Mouse (Mus musculus) kidney, postnatal 0 days (tissue): ENCODE measurements around the gene Bcap29. TPM values are rescaled to one million over a fixed set of nuclear protein-coding genes. Genes with fewer than 3 reads are reported as not detected.

Experiments
- ATAC-seq: fragments of 200-750 bp; cut with Nextera tagmentation; replicated peaks from 2 replicates; pipeline ENCODE4 v1.8.0; 2017; ENCODE audit warnings: low read depth, moderate number of reproducible peaks, moderate TSS enrichment, moderate library complexity; ENCODE audit not compliant: low FRiP score
- DNase-seq: peaks from one replicate; pipeline ENCODE4 v3.0.0-alpha.2; 2016; ENCODE audit warnings: low spot score
- H3K27ac ChIP-seq: fragments of 300-500 bp; sonication (generic); 2 replicates; pipeline ENCODE4 v1.5.1; 2014; ENCODE audit warnings: mild to moderate bottlenecking
- H3K27me3 ChIP-seq: fragments of 300-500 bp; sonication (generic); 2 replicates; pipeline ENCODE4 v1.6.1; 2014; ENCODE audit warnings: low read length, mixed read lengths; ENCODE audit not compliant: insufficient read depth
- H3K36me3 ChIP-seq: fragments of 300-500 bp; sonication (generic); 2 replicates; pipeline ENCODE4 v1.6.1; 2014; ENCODE audit warnings: low read length, mixed read lengths; ENCODE audit not compliant: insufficient read depth
- H3K4me1 ChIP-seq: fragments of 300-500 bp; sonication (generic); replicated peaks from 2 replicates; pipeline ENCODE4 v1.6.1; 2014; ENCODE audit warnings: antibody characterized with exemption, low read length, mixed read lengths; ENCODE audit not compliant: insufficient read depth
- H3K4me2 ChIP-seq: fragments of 300-500 bp; sonication (generic); 2 replicates; pipeline ENCODE4 v1.6.1; 2014; ENCODE audit warnings: mild to moderate bottlenecking, low read length, moderate library complexity, mixed read lengths
- H3K4me3 ChIP-seq: fragments of 300-500 bp; sonication (generic); replicated peaks from 2 replicates; pipeline ENCODE4 v1.5.1; 2014; ENCODE audit warnings: low read depth, low read length
- H3K9ac ChIP-seq: fragments of 300-500 bp; sonication (generic); 2 replicates; pipeline ENCODE4 v1.6.1; 2014; ENCODE audit warnings: low read depth, low read length
- H3K9me3 ChIP-seq: fragments of 300-500 bp; sonication (generic); replicated peaks from 2 replicates; pipeline ENCODE4 v1.6.1; 2016; ENCODE audit warnings: low read length, inconsistent platforms, mixed read lengths
- CTCF ChIP-seq: IDR thresholded peaks from 2 replicates; pipeline ENCODE4 v1.5.1; 2016; ENCODE audit warnings: antibody characterized with exemption, low read depth, mild to moderate bottlenecking, moderate library complexity
- WGBS: fragments of 180-500 bp; shearing (Covaris S2); extraction: QIAGEN DNeasy Blood & Tissue Kit; methylation state at CpG from one replicate; pipeline ENCODE4 v1.1.7; 2014; 5-methylcytosine and 5-hydroxymethylcytosine counted together
- polyA plus RNA-seq: library from polyadenylated mRNA; unstranded; fragments of >200 nt; fragmentation: Nextera tagmentation; extraction: Ambion mirVana; gene quantifications from 2 replicates; pipeline ENCODE4 v1.2.1, GENCODE M21; 2015

The Bcap29 gene
- polyA plus RNA-seq = 35.3 TPM in 2 replicates

GRCm38 (mm10) chr12:31634343-31635239, at the start of gene Bcap29:
Gene Bcap29, minus strand, starts transcription at chr12:31634658.
- no peaks in the 10 kb centered on the region for H3K9me3 ChIP-seq
- DNase-seq (peak; percentile 76), ATAC-seq (peak; percentile 91)
- H3K36me3 ChIP-seq = 0 out of 2 replicates have a peak, but pooled peaks cover 4% of the 10 kb centered on the region
- no peaks in the 10 kb centered on the region for H3K27me3 ChIP-seq
- peak within 1 kb of the TSS; percentile 65; the same call in 1 of the 2 replicates for H3K27ac ChIP-seq
- 1% methylated on average over 59 of the region's 73 CpGs for WGBS
- no peak for TF ChIP-seq CTCF
- H3K4me3 ChIP-seq = peak within 1 kb of the TSS; percentile 59
- H3K9ac ChIP-seq = peak within 1 kb of the TSS; percentile 79
- no peaks in the 10 kb centered on the region; the same call in 1 of the 2 replicates for H3K4me1 ChIP-seq
- peak within 1 kb of the TSS; percentile 79 for H3K4me2 ChIP-seq

DNA sequence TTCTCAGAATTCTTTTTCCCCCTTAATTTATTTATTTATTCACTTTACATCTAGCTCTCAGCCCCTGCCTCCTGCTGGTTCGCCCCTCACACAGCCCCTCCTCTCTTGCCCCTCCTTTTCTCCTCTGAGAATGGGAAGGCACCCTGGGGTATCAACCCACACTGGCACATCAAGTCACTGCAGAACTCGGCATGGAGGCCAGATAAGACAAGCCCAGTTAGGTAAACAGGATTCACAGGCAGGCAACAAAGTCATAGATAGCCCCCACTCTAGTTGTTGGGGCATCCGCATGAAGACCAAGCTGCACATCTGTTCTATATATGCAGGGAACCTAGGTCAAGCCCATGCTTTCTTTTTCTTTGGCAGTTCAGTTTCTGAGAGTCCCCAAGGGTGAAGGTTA, 32.7 kb upstream of the Bcap29 start:
- TF ChIP-seq CTCF = no peak
- no peak overlapping the region for H3K27ac ChIP-seq
- ATAC-seq = no peak
- no peaks in the 10 kb centered on the region for H3K4me1 ChIP-seq
- no peak overlapping the region for H3K4me3 ChIP-seq
- H3K36me3 ChIP-seq = peaks cover 22% of the 10 kb centered on the region; the same call in 1 of the 2 replicates
- H3K9me3 ChIP-seq = no peaks in the 10 kb centered on the region
- DNase-seq = no peak
- no peaks in the 10 kb centered on the region for H3K27me3 ChIP-seq
- H3K9ac ChIP-seq = no peak overlapping the region
- no peak overlapping the region for H3K4me2 ChIP-seq
- 76% methylated on average over 3 of the region's 3 CpGs for WGBS

DNA sequence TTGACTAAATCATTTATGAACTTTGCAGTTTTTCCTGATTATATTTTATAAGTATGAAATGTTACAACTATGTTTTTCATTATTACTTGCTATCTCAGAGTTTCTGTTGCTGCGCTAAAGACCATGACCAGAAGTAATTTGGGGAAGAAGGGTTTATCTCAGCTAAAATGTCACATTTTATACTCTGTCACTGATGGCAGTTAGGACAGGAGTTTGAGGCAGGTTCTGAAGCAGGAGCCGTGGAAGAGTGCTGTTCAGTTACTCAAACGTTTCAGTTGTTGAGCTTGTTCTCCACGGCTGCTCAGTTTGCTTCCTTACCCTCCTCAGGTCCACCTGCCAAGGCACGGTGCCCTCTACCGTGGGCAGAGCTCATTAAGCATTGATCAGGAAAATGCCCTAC, 31.5 kb upstream of the Bcap29 start:
- ATAC-seq (no peak), DNase-seq (no peak)
- Histone ChIP-seq H3K4me1 (no peaks in the 10 kb centered on the region), H3K27me3 (no peaks in the 10 kb centered on the region), H3K4me2 (no peak overlapping the region), H3K4me3 (no peak overlapping the region), H3K27ac (no peak overlapping the region), H3K36me3 (peaks cover 24% of the 10 kb centered on the region; the same call in 1 of the 2 replicates), H3K9ac (no peak overlapping the region), H3K9me3 (no peaks in the 10 kb centered on the region)
- TF ChIP-seq CTCF = no peak
- 71% methylated on average over 6 of the region's 6 CpGs for WGBS

DNA sequence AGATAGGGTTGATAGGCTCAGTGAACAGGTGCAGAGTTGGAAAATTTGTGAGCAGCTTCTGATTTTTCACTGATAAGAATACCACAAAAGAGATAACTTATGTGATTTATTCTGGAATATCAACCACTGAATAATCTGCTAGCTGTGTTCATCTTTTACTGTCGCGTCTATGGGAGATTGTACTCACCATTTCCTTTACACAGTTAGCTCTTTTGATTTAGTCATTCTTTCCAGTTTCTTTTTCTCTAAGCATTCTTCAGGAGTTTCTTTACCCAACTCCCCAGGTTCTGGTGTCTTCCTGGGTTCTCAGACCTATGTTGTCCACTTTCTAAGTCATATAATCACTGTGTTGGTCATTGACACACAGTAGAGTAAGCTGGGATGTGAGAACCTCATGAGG, 22.4 kb upstream of the Bcap29 start:
- Histone ChIP-seq H3K36me3 (peaks cover 2% of the 10 kb centered on the region; the same call in 1 of the 2 replicates), H3K4me3 (no peak overlapping the region), H3K27me3 (no peaks in the 10 kb centered on the region), H3K4me1 (peaks cover 4% of the 10 kb centered on the region; the same call in 1 of the 2 replicates), H3K27ac (no peak overlapping the region), H3K9me3 (no peaks in the 10 kb centered on the region), H3K4me2 (no peak overlapping the region), H3K9ac (no peak overlapping the region)
- 99% methylated on average over 2 of the region's 2 CpGs for WGBS
- no peak for TF ChIP-seq CTCF
- DNase-seq (no peak), ATAC-seq (no peak)

GRCm38 (mm10) chr12:31654965-31655477, 20.6 kb upstream of the Bcap29 start:
- ATAC-seq = peak; percentile 82
- peak; percentile 59 for TF ChIP-seq CTCF
- Histone ChIP-seq H3K27me3 (no peaks in the 10 kb centered on the region), H3K4me1 (peaks cover 4% of the 10 kb centered on the region; the same call in 1 of the 2 replicates), H3K9ac (peak overlapping the region; percentile 83), H3K4me3 (peak overlapping the region; percentile 93), H3K27ac (peak overlapping the region; percentile 86; the same call in 1 of the 2 replicates), H3K4me2 (peak overlapping the region; percentile 59), H3K9me3 (no peaks in the 10 kb centered on the region), H3K36me3 (no peaks in the 10 kb centered on the region; the same call in 1 of the 2 replicates)
- DNase-seq = no peak
- under 1% methylated on average over 29 of the region's 29 CpGs for WGBS

DNA sequence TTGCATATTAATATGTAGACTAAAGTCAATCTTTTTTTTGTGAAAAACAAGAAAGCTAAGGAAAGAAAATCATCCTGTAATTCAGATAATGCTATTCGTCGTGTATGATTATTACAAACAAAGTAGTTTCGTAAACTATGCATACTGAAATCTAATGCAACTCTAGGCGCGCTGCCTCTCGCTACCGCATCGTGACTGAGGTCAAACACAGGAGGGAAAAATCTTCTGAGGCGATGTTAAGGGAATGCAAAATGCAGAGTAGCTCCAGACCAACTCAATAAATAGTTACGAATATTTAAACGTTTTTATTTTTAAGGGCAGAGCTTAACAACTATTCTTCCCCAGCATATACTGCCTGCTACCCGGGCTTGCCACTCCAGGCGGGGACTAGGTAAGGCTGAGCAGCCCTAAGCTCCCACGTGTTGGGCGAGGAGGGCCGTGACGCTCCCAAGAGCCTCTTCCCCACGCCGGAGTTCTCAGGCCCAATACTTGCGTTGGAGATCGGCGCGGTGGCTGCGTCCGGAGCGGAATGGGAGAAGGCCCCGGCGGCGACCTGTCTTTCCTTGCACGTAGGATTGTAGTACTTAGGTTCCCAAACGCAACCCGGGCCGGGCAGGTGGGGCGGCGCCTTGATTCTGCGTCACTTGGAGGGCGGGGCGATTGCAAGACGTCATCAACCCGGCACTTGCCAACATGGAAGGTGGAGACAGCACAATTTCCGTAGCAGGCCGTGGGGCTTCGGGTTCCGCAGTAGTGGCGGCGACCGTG, 19.9 kb upstream of the Bcap29 start, which contains the start of the genes Dus4l and Cog5:
Gene Dus4l, minus strand, starts transcription at position 630 of the 768 bp plus-strand sequence.
Gene Cog5, plus strand, starts transcription at position 673 of the 768 bp plus-strand sequence.
- peak; percentile 90 for DNase-seq
- peak; percentile 97 for ATAC-seq
- Histone ChIP-seq H3K4me3 (peak within 1 kb of the TSS; percentile 93), H3K27ac (peak within 1 kb of the TSS; percentile 86), H3K4me2 (peak within 1 kb of the TSS; percentile 59), H3K4me1 (peaks cover 4% of the 10 kb centered on the region; the same call in 1 of the 2 replicates), H3K9me3 (no peaks in the 10 kb centered on the region), H3K36me3 (no peaks in the 10 kb centered on the region; the same call in 1 of the 2 replicates), H3K27me3 (no peaks in the 10 kb centered on the region), H3K9ac (peak within 1 kb of the TSS; percentile 83)
- WGBS = under 1% methylated on average over 47 of the region's 47 CpGs
- TF ChIP-seq CTCF = no peak
